ENCODE assay signal across 17 mouse cellular contexts in the genomic region with DNA sequence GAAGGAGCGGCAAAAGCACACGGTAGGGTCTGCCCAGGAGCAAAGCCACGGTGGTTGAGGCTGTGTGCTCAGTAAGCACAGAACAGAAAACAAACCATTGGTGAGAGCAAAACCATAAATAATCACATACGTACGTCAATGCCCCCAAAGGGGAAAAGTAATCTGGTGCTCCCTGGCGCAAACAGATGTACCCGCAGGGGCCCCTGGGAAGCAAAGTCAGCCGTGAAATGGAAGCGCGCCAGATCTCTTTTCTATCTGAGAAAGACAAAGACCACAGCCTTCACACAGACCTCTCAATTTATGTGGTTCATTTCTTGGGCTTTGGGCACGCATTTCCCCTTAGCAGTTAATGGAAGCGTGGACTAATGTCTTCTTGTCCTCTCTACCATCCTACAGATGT.
DNase-seq lines count a peak whose midpoint lies in the region; ATAC-seq and TF ChIP-seq lines count a peak whose summit lies in the region.
"Had no signal": no experiment of that assay in that cellular context is flagged by ENCODE, and none has a peak within 500 bp of the region (broad histone marks: within the 10 kb centered on the region; RNA-seq: fewer than 3 reads in every experiment).

No protein-coding gene starts in this region.

- intact Hi-C loops in heart, adult 2 months (cut with DNase I) = no loop called here

- no peak overlapping the region for H3K4me2 ChIP-seq in neural tube, embryonic 11.5 days (ENCODE audit: low read depth)
- H3K4me2 ChIP-seq in neural tube, embryonic 15.5 days = peak overlapping the region; percentile 43
- H3K4me2 ChIP-seq: liver, embryonic 12.5 days; lung, embryonic 15.5 days; midbrain, embryonic 13.5 days had no signal

- H3K4me3 ChIP-seq in cerebellum, adult 2 months (replicated peaks; ENCODE audit: insufficient read depth, low read depth, low read length) = no peak overlapping the region
- no peak overlapping the region for H3K4me3 ChIP-seq in heart, adult 2 months
- no peak overlapping the region for H3K4me3 ChIP-seq in neural tube, embryonic 11.5 days (ENCODE audit: low read depth, low read length)
- H3K4me3 ChIP-seq in neural tube, embryonic 15.5 days (replicated peaks) = no peak overlapping the region
- H3K4me3 ChIP-seq: erythroblast, embryonic 14.5 days; liver, embryonic 12.5 days; lung, embryonic 15.5 days; midbrain, embryonic 13.5 days had no signal

- TF ChIP-seq POLR2A in cerebellum, adult 2 months (IDR thresholded peaks at IDR 0.05; ENCODE audit: borderline replicate concordance, insufficient read depth, low read length) = no peak
- TF ChIP-seq POLR2A in heart, adult 2 months (IDR thresholded peaks at IDR 0.05; ENCODE audit: insufficient read depth, low read depth, low read length) = no peak

- H3K27me3 ChIP-seq in cerebellum, adult 2 months (ENCODE audit: control insufficient read depth, insufficient read depth, low read length) = no peaks in the 10 kb centered on the region
- H3K27me3 ChIP-seq in heart, adult 2 months (ENCODE audit: control insufficient read depth, insufficient read depth, low read length) = no peaks in the 10 kb centered on the region
- H3K27me3 ChIP-seq in neural tube, embryonic 11.5 days (ENCODE audit: control insufficient read depth, insufficient read depth, low read length) = no peaks in the 10 kb centered on the region
- H3K27me3 ChIP-seq in neural tube, embryonic 15.5 days (replicated peaks) = no peaks in the 10 kb centered on the region
- H3K27me3 ChIP-seq: liver, embryonic 12.5 days; lung, embryonic 15.5 days; midbrain, embryonic 13.5 days had no signal

- no peak for TF ChIP-seq CTCF in cerebellum, adult 2 months (IDR thresholded peaks at IDR 0.05; ENCODE audit: borderline replicate concordance, insufficient read depth, low read depth, low read length)
- TF ChIP-seq CTCF in heart, adult 2 months (IDR thresholded peaks at IDR 0.05) = no peak

- H3K36me3 ChIP-seq in heart, adult 2 months (ENCODE audit: control insufficient read depth, insufficient read depth, low read length) = no peaks in the 10 kb centered on the region
- H3K36me3 ChIP-seq in neural tube, embryonic 11.5 days (ENCODE audit: control insufficient read depth, insufficient read depth, low read length) = no peaks in the 10 kb centered on the region
- H3K36me3 ChIP-seq in neural tube, embryonic 15.5 days = no peaks in the 10 kb centered on the region
- H3K36me3 ChIP-seq: G1E; liver, embryonic 12.5 days; lung, embryonic 15.5 days; midbrain, embryonic 13.5 days had no signal

- no peak overlapping the region for H3K9ac ChIP-seq in heart, adult 2 months (ENCODE audit: low read depth, low read length)
- H3K9ac ChIP-seq in neural tube, embryonic 11.5 days (ENCODE audit: low read length) = no peak overlapping the region
- no peak overlapping the region for H3K9ac ChIP-seq in neural tube, embryonic 15.5 days (replicated peaks)
- H3K9ac ChIP-seq: liver, embryonic 12.5 days; lung, embryonic 15.5 days; midbrain, embryonic 13.5 days had no signal

- peak; percentile 58; the same call in 1 of the 2 replicates for ATAC-seq in neural tube, embryonic 11.5 days (ENCODE audit: insufficient read depth, low FRiP score, low TSS enrichment)
- no peak for ATAC-seq in neural tube, embryonic 15.5 days (ENCODE audit: low FRiP score)
- ATAC-seq: CD4-positive, CD25-positive, alpha-beta regulatory T cell, adult 4 months; inflammation-experienced regulatory T-cells, adult 6 months; liver, embryonic 12.5 days; midbrain, embryonic 13.5 days had no signal

- peak; percentile 10 to 20 for DNase-seq in cerebellum, adult 2 months
- no peak for DNase-seq in cerebellum, adult 11-12 months
- DNase-seq in heart, adult 11 months = peak; percentile 79
- DNase-seq in heart, adult 2 months = no peak
- peak; percentile 48 for DNase-seq in neural tube, embryonic 11.5 days (ENCODE audit: low spot score)
- DNase-seq in neural tube, embryonic 10.5 days (ENCODE audit: extremely low spot score, low spot score) = no peak
- DNase-seq in thymus, adult 18-20 months = no peak
- DNase-seq: gastrocnemius, postnatal 14 days; thymus, adult 2 months had no signal

- peaks cover 8% of the 10 kb centered on the region; the same call in 1 of the 2 replicates for H3K4me1 ChIP-seq in cerebellum, adult 2 months (ENCODE audit: control insufficient read depth, insufficient read depth, low read length)
- peaks cover 2% of the 10 kb centered on the region for H3K4me1 ChIP-seq in heart, adult 2 months (ENCODE audit: control insufficient read depth, insufficient read depth, low read length)
- peaks cover 5% of the 10 kb centered on the region for H3K4me1 ChIP-seq in neural tube, embryonic 11.5 days (ENCODE audit: control insufficient read depth, insufficient read depth, low read length)
- peaks cover 7% of the 10 kb centered on the region; the same call in 1 of the 2 replicates for H3K4me1 ChIP-seq in neural tube, embryonic 15.5 days
- H3K4me1 ChIP-seq: liver, embryonic 12.5 days; midbrain, embryonic 13.5 days had no signal

- no peak for TF ChIP-seq EP300 in heart, adult 2 months (IDR thresholded peaks at IDR 0.05; ENCODE audit: insufficient read depth, low read depth, low read length)

- no peak overlapping the region for H3K27ac ChIP-seq in cerebellum, adult 2 months (ENCODE audit: insufficient read depth, low read length)
- no peak overlapping the region for H3K27ac ChIP-seq in heart, adult 2 months
- no peak overlapping the region for H3K27ac ChIP-seq in neural tube, embryonic 11.5 days (ENCODE audit: low read depth, low read length)
- no peak overlapping the region for H3K27ac ChIP-seq in neural tube, embryonic 15.5 days (replicated peaks)
- H3K27ac ChIP-seq: liver, embryonic 12.5 days; lung, embryonic 15.5 days; midbrain, embryonic 13.5 days had no signal

- no peaks in the 10 kb centered on the region for H3K79me2 ChIP-seq in heart, adult 2 months (replicated peaks; ENCODE audit: control insufficient read depth, insufficient read depth, low read length)

- no peaks in the 10 kb centered on the region for H3K9me3 ChIP-seq in neural tube, embryonic 11.5 days (ENCODE audit: control insufficient read depth, low read length)
- H3K9me3 ChIP-seq in neural tube, embryonic 15.5 days (replicated peaks) = no peaks in the 10 kb centered on the region
- H3K9me3 ChIP-seq: G1E; liver, embryonic 12.5 days; lung, embryonic 15.5 days; midbrain, embryonic 13.5 days had no signal

- 27% methylated on average over 12 of the region's 12 CpGs for WGBS in cerebellum, adult 2 months
- 84% methylated on average over 12 of the region's 12 CpGs for WGBS in heart, adult 2 months
- WGBS in neural tube, embryonic 11.5 days = 29% methylated on average over 12 of the region's 12 CpGs
- 13% methylated on average over 12 of the region's 12 CpGs for WGBS in neural tube, embryonic 15.5 days

Comparison
In these comparisons a context has a peak if more than half of its experiments do, and no peak if none do; other contexts are left out.
1. DNase-seq: peak in cerebellum, adult 2 months (2 of 2), heart, adult 11 months (single experiment) and neural tube, embryonic 11.5 days (single experiment); none in cerebellum, adult 11-12 months (single experiment), heart, adult 2 months (0 of 2), neural tube, embryonic 10.5 days (single experiment) and thymus, adult 18-20 months (0 of 2).